Mouse (Mus musculus) liver, adult 2 months (tissue): ENCODE measurements around the gene Efna2. TPM values are rescaled to one million over a fixed set of nuclear protein-coding genes. Genes with fewer than 3 reads are reported as not detected.

Experiments
- DNase-seq: peaks from one replicate; pipeline ENCODE4 v3.0.0-alpha.2; 2011; ENCODE audit warnings: low read depth, low spot score; ENCODE audit errors: extremely low read depth
- H3K27ac ChIP-seq: fragments of 200-500 bp; replicated peaks from 2 replicates; pipeline ENCODE4 v1.5.1; 2012; ENCODE audit warnings: low read depth, mild to moderate bottlenecking, control low read depth, inconsistent platforms, low read length; ENCODE audit not compliant: insufficient read depth
- H3K27me3 ChIP-seq: fragments of 200-500 bp; 2 replicates; pipeline ENCODE4 v1.6.1; 2012; ENCODE audit warnings: mild to moderate bottlenecking, moderate library complexity, low read length, inconsistent platforms; ENCODE audit not compliant: control insufficient read depth, insufficient read depth
- H3K36me3 ChIP-seq: fragments of 200-500 bp; 2 replicates; pipeline ENCODE4 v1.6.1; 2012; ENCODE audit warnings: low read length, inconsistent platforms; ENCODE audit not compliant: control insufficient read depth, insufficient read depth
- H3K4me1 ChIP-seq: fragments of 200-500 bp; 2 replicates; pipeline ENCODE4 v1.6.1; 2011; ENCODE audit warnings: low read length; ENCODE audit not compliant: control insufficient read depth, insufficient read depth
- H3K4me3 ChIP-seq: fragments of 200-500 bp; 2 replicates; pipeline ENCODE4 v1.5.1; 2011; ENCODE audit warnings: low read depth, mild to moderate bottlenecking, control low read depth, low read length, moderate library complexity; ENCODE audit not compliant: insufficient read depth
- H3K79me2 ChIP-seq: fragments of 200-500 bp; 2 replicates; pipeline ENCODE4 v1.6.1; 2012; ENCODE audit warnings: inconsistent platforms, mild to moderate bottlenecking, low read length, moderate library complexity; ENCODE audit not compliant: control insufficient read depth, insufficient read depth
- H3K9ac ChIP-seq: fragments of 200-500 bp; 2 replicates; pipeline ENCODE4 v1.6.1; 2012; ENCODE audit warnings: low read depth, mild to moderate bottlenecking, control low read depth, inconsistent platforms, low read length
- CTCF ChIP-seq: fragments of 200-500 bp; IDR thresholded peaks from 2 replicates; pipeline ENCODE4 v1.5.1; 2011; ENCODE audit warnings: low read depth, low read length, control low read depth
- POLR2A ChIP-seq: fragments of 200-500 bp; IDR thresholded peaks from 2 replicates; pipeline ENCODE4 v1.6.1; 2011; ENCODE audit warnings: low read length, control low read depth; ENCODE audit not compliant: insufficient read depth; ENCODE audit errors: extremely low read depth
- WGBS: fragments of 180-500 bp; shearing (Covaris S2); methylation state at CpG from one replicate; pipeline ENCODE4 v1.1.7; 2018; 5-methylcytosine and 5-hydroxymethylcytosine counted together
- polyA plus RNA-seq: library from polyadenylated mRNA; depleted of rRNA; stranded (reverse); fragments of >200 nt; gene quantifications from 2 replicates; pipeline ENCODE4 v1.2.3, GENCODE M21; 2012
- total RNA-seq: library from RNA; depleted of rRNA; stranded (reverse); fragments of >200 nt; gene quantifications from 2 replicates; pipeline ENCODE4 v1.2.3, GENCODE M21; 2014

Efna2 gene
- total and polyA plus RNA-seq, 2 experiments: under 0.01 to 0.26 TPM

DNA sequence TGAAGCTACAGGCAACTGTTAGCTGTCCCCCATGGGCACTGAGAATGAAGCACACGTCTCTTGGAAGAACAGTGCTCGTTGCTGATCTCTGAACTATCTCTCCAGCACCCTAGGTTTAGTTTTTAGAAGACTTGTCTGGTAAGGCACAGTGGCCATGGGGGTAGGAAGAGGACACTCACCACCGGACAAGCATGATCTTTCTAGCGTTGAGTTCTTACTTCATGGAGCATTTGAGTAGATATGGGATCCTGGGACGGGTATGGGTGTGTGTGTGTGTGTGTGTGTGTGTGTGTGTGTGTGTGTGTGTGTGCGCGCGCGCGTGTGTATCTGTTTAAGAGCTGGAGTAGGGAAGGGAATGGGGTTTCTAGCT lies 38.6 kb upstream of the Efna2 start, which contains the start of gene Cbarp:
TSS of gene Cbarp (minus strand) at position 170 of the 370 bp plus-strand sequence.
- Histone ChIP-seq H3K27ac (peak within 1 kb of the TSS; percentile 72), H3K79me2 (peaks cover 20% of the 10 kb centered on the region), H3K4me1 (peaks cover 23% of the 10 kb centered on the region), H3K9ac (peak within 1 kb of the TSS; percentile 67), H3K4me3 (peak within 1 kb of the TSS; percentile 43), H3K27me3 (no peaks in the 10 kb centered on the region), H3K36me3 (peaks cover 3% of the 10 kb centered on the region; the same call in 1 of the 2 replicates)
- no peak for DNase-seq
- no peak for TF ChIP-seq POLR2A
- no peak for TF ChIP-seq CTCF
- WGBS: 84% methylated on average over 10 of the region's 10 CpGs

DNA sequence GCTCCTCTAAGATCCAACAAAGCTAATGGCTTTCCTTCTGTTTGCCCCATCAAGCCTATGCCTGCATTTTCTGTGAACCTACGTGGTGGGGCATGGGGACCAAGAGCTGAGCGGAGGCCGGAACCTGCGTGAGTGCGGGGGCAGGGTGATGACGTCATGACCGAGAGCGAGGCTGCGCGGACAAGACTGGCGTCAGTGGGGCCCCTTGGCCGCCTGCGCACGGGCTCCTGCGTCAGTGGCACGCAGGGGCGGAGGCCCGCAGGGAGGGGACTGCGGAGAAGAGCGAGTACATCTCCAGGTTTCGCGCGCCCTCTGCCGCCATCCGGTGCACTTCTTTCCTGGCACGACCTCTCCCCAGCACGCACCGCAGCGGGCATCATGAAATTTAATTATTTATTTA lies 38.0 kb upstream of the Efna2 start:
- H3K9ac ChIP-seq: peak overlapping the region; percentile 67
- H3K79me2 ChIP-seq: peaks cover 20% of the 10 kb centered on the region
- no peaks in the 10 kb centered on the region for H3K27me3 ChIP-seq
- WGBS: under 1% methylated on average over 29 of the region's 29 CpGs
- H3K4me3 ChIP-seq: peak overlapping the region; percentile 43
- peaks cover 3% of the 10 kb centered on the region; the same call in 1 of the 2 replicates for H3K36me3 ChIP-seq
- DNase-seq: peak; percentile 83
- H3K27ac ChIP-seq: peak overlapping the region; percentile 72
- peak; percentile 85 for TF ChIP-seq CTCF
- peak; percentile 31; the same call in 1 of the 2 replicates for TF ChIP-seq POLR2A
- peaks cover 27% of the 10 kb centered on the region for H3K4me1 ChIP-seq

DNA sequence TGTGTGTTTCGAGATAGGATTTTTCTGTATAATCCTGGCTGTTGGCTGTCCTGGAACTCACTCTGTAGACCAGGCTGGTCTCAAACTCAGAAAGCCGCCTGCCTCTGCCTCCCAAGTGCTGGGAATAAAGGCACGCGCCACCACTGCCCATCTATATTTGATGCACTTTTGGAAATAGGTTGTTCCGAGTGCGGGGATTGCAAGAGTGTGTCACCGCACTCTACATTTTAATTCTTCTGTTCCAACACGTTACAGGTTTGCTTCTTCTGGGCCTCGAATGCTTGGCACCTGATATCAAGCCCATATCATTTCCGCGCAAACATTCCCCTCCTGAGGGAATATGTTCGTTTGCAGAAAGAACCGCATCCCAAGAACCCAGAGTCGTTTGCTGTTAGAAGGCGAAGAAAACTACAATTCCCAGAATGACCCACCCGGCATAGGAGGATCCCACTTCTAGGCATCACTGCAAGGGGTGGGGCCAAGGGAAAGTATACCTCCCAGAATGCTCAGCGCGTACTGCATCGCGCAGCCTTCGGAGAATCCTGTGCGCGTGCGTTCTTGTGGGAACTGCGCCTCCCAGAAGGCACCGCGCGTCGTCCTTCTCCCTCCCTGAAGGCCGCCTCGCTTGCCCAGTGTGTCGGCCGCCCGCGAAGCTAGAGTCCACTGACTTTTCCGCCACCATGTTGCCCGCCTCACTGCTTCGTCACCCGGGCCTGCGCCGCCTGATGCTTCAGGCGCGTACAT lies 37.3 kb upstream of the Efna2 start:
- H3K27ac ChIP-seq: peak overlapping the region; percentile 97
- DNase-seq: peak; percentile 95
- H3K36me3 ChIP-seq: peaks cover 3% of the 10 kb centered on the region; the same call in 1 of the 2 replicates
- H3K79me2 ChIP-seq: peaks cover 20% of the 10 kb centered on the region
- H3K4me1 ChIP-seq: peaks cover 31% of the 10 kb centered on the region
- WGBS: under 1% methylated on average over 43 of the region's 43 CpGs
- H3K27me3 ChIP-seq: no peaks in the 10 kb centered on the region
- H3K4me3 ChIP-seq: peak overlapping the region; percentile 84
- TF ChIP-seq CTCF (no peak), POLR2A (peak; percentile 87)
- H3K9ac ChIP-seq: peak overlapping the region; percentile 96

DNA sequence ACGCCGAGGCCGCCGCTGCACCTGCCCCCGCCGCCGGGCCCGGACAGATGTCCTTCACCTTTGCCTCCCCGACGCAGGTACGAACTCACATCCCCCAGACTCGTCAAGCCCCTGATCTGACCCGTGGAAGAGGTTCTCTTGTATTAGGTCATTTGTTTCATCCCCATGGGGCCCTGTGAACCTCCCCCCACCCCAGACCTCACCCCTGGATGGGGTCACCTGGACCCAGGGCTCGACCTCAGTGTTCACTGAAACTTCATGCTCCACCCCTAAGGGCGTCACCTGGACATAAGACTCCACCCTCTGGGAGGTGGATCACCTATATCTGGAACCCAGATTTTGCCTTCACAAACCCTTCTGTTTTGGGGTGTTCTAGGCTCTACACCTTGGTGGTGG lies 36.8 kb upstream of the Efna2 start:
- peak overlapping the region; percentile 96 for H3K9ac ChIP-seq
- peak overlapping the region; percentile 84 for H3K4me3 ChIP-seq
- no peak for TF ChIP-seq CTCF
- TF ChIP-seq POLR2A: 0 out of 2 replicates have a peak, but pooled peaks have one; percentile 12
- WGBS: under 1% methylated on average over 15 of the region's 15 CpGs
- peaks cover 20% of the 10 kb centered on the region for H3K79me2 ChIP-seq
- no peaks in the 10 kb centered on the region for H3K27me3 ChIP-seq
- DNase-seq: peak; percentile 80
- H3K4me1 ChIP-seq: peaks cover 35% of the 10 kb centered on the region
- H3K36me3 ChIP-seq: peaks cover 3% of the 10 kb centered on the region; the same call in 1 of the 2 replicates
- peak overlapping the region; percentile 97 for H3K27ac ChIP-seq

DNA sequence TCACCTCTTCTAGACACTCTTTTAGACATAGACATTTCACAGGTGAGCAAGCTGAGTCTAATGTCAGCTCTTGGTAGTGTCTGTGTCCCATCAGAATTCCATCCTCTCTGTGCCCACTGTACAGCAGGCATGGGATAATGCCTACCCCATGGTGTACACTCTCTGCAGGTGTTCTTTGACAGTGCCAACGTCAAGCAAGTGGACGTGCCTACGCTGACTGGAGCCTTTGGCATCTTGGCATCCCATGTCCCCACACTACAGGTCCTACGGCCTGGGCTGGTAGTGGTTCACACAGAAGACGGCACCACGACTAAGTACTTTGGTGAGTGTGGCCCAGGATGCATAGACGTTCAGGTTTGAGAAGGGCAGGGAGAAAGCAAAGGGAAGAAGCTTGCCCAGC lies 35.6 kb upstream of the Efna2 start:
- H3K9ac ChIP-seq: no peak overlapping the region
- H3K27me3 ChIP-seq: no peaks in the 10 kb centered on the region
- no peak overlapping the region for H3K27ac ChIP-seq
- peaks cover 20% of the 10 kb centered on the region for H3K79me2 ChIP-seq
- peaks cover 27% of the 10 kb centered on the region for H3K4me1 ChIP-seq
- peaks cover 3% of the 10 kb centered on the region; the same call in 1 of the 2 replicates for H3K36me3 ChIP-seq
- DNase-seq: no peak
- no peak overlapping the region for H3K4me3 ChIP-seq
- no peak for TF ChIP-seq POLR2A
- TF ChIP-seq CTCF: no peak
- WGBS: 86% methylated on average over 7 of the region's 7 CpGs

DNA sequence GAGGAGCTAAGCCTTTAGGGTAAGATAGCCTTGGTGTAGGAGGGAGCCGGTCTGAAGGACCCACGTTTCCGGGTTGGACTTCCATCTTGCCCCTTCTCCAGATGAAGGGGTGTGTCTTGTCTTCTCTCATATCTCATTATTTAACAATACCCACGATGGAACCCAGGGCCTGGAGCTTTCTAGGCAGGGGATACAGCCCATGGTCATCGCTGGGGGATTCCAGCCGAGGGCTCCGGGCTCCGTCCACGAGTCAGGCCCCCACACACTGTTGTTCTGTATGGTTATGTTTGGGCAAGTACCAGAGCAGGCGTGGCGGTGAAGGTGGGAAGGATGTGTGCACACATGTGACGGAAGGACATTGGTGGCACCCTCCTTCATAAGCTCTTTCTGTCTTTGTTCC lies 35.1 kb upstream of the Efna2 start:
- WGBS: 93% methylated on average over 12 of the region's 12 CpGs
- Histone ChIP-seq H3K79me2 (peaks cover 20% of the 10 kb centered on the region), H3K27ac (no peak overlapping the region), H3K27me3 (no peaks in the 10 kb centered on the region), H3K36me3 (peaks cover 3% of the 10 kb centered on the region; the same call in 1 of the 2 replicates), H3K9ac (no peak overlapping the region), H3K4me1 (peaks cover 26% of the 10 kb centered on the region), H3K4me3 (no peak overlapping the region)
- DNase-seq: no peak
- TF ChIP-seq POLR2A: no peak
- TF ChIP-seq CTCF: no peak
